Mouse (Mus musculus) kidney, adult 2 months (tissue): ENCODE measurements at regions not wholly inside any gene's neighbourhood (a gene's known extent, or its start where the extent isn't known, plus 50 kb on each side); places are given as distances from the start of the nearest gene placed in this dataset.

ENCODE experiments used
- CTCF ChIP-seq: fragments of 200-500 bp; conservative IDR thresholded peaks from 2 replicates; pipeline ENCODE4 v1.5.1; 2011; ENCODE audit warnings: low read depth, mild to moderate bottlenecking, control low read depth, low read length, moderate library complexity, mixed read lengths; ENCODE audit not compliant: insufficient read depth, insufficient read length
- POLR2A ChIP-seq: fragments of 200-500 bp; IDR thresholded peaks from one replicate; pipeline ENCODE4 v1.6.1; 2011; ENCODE audit warnings: low read depth, low read length, control low read depth

GRCm38 (mm10) chr2:75564809-75565208 is 94.3 kb upstream of the Hnrnpa3 start:
- TF ChIP-seq POLR2A (no peak), CTCF (no peak)
